Mouse (Mus musculus) heart, embryonic 16.5 days (tissue): Measurements from ENCODE around the gene Slc6a13. TPM values are rescaled to one million over a fixed set of nuclear protein-coding genes. Genes with fewer than 3 reads are reported as not detected.

ENCODE experiments used
- ATAC-seq: fragments of 200-750 bp; cut with Nextera tagmentation; replicated peaks from 2 replicates; pipeline ENCODE4 v1.8.0; 2017; ENCODE audit warnings: moderate number of reproducible peaks; ENCODE audit not compliant: insufficient read depth, low FRiP score; ENCODE audit errors: extremely low read depth
- H3K27ac ChIP-seq: fragments of 300-500 bp; sonication (generic); 2 replicates; pipeline ENCODE4 v1.5.1; 2014; ENCODE audit warnings: mild to moderate bottlenecking, low read length, control low read depth, moderate library complexity
- H3K27me3 ChIP-seq: fragments of 300-500 bp; sonication (generic); 2 replicates; pipeline ENCODE4 v1.6.1; 2014; ENCODE audit warnings: low read length, mixed read lengths; ENCODE audit not compliant: control insufficient read depth, insufficient read depth
- H3K36me3 ChIP-seq: fragments of 300-500 bp; sonication (generic); 2 replicates; pipeline ENCODE4 v1.6.1; 2014; ENCODE audit not compliant: control insufficient read depth, insufficient read depth
- H3K4me1 ChIP-seq: fragments of 300-500 bp; sonication (generic); 2 replicates; pipeline ENCODE4 v1.6.1; 2014; ENCODE audit warnings: low read length, mixed read lengths; ENCODE audit not compliant: control insufficient read depth, insufficient read depth
- H3K4me2 ChIP-seq: fragments of 300-500 bp; sonication (generic); 2 replicates; pipeline ENCODE4 v1.6.1; 2014; ENCODE audit warnings: low read depth, mild to moderate bottlenecking, control low read depth, low read length
- H3K4me3 ChIP-seq: fragments of 300-500 bp; sonication (generic); 2 replicates; pipeline ENCODE4 v1.5.1; 2014; ENCODE audit warnings: mild to moderate bottlenecking, control low read depth, low read length
- H3K9ac ChIP-seq: fragments of 300-500 bp; sonication (generic); 2 replicates; pipeline ENCODE4 v1.6.1; 2014; ENCODE audit warnings: low read length, control low read depth
- H3K9me3 ChIP-seq: fragments of 300-500 bp; sonication (generic); replicated peaks from 2 replicates; pipeline ENCODE4 v1.6.1; 2016; ENCODE audit warnings: low read length; ENCODE audit not compliant: control insufficient read depth
- WGBS: fragments of 180-500 bp; shearing (Covaris S2); extraction: QIAGEN DNeasy Blood & Tissue Kit; methylation state at CpG from one replicate; pipeline ENCODE4 v1.1.7; 2014; 5-methylcytosine and 5-hydroxymethylcytosine counted together
- polyA plus RNA-seq: library from polyadenylated mRNA; unstranded; fragments of >200 nt; fragmentation: Nextera tagmentation; extraction: Ambion mirVana; gene quantifications from 2 replicates; pipeline ENCODE4 v1.2.1, GENCODE M21; 2015

Slc6a13 gene
- polyA plus RNA-seq, 1 experiment from 2014 or later = 5.4 TPM

GRCm38 (mm10) chr6:121319099-121319498, 19.1 kb downstream of the Slc6a13 start:
- no peak overlapping the region for H3K4me2 ChIP-seq
- WGBS = 56% methylated on average over 6 of the region's 6 CpGs
- no peak overlapping the region for H3K9ac ChIP-seq
- H3K9me3 ChIP-seq = no peaks in the 10 kb centered on the region
- no peak overlapping the region for H3K27ac ChIP-seq
- H3K4me3 ChIP-seq = no peak overlapping the region
- ATAC-seq = no peak
- H3K27me3 ChIP-seq = no peaks in the 10 kb centered on the region
- H3K36me3 ChIP-seq = no peaks in the 10 kb centered on the region
- no peaks in the 10 kb centered on the region for H3K4me1 ChIP-seq

DNA sequence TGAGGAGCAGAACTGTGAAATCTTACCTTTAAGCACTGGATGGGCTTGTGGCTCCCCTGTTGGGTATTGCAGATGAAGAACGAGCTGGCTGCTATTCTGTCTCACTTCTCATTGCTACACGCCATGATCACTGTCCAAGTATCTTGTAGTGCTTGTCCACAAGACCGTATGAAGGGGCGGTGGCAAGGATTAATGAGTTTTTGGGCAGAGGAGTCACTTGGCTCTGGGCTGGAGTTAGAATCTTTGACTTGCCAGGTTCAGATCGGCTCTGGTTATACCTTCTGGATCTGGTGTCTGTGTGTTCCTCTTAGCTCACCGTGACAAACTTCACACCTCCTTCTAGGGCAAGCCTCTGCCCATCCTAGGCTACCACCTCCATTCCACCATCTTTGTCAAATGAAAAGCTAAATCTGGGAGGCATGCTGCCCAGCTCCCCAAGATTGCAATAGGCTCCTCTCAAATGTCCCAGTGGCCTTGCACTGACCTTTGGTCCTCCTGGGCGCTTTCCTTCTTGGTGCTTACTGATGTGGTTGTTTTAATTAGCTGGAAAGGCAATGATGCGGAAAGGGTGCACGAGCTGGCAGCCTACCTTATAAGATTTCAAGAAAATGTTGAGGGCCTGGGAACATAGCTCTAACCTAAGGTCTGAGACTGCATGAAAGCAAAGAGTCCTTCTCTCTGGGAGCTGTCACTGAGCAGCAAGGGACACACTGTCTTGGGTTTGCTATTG, 22.5 kb downstream of the Slc6a13 start:
- ATAC-seq = no peak
- WGBS = 84% methylated on average over 9 of the region's 9 CpGs
- H3K36me3 ChIP-seq = no peaks in the 10 kb centered on the region

GRCm38 (mm10) chr6:121325298-121325697, 25.3 kb downstream of the Slc6a13 start:
- Histone ChIP-seq H3K4me1 (peaks cover 15% of the 10 kb centered on the region), H3K27me3 (no peaks in the 10 kb centered on the region), H3K36me3 (no peaks in the 10 kb centered on the region), H3K27ac (no peak overlapping the region), H3K9ac (no peak overlapping the region), H3K4me3 (no peak overlapping the region), H3K4me2 (no peak overlapping the region), H3K9me3 (no peaks in the 10 kb centered on the region)
- WGBS = 81% methylated on average over 3 of the region's 3 CpGs
- no peak for ATAC-seq

More for the DNA sequence above, 22.5 kb downstream of the Slc6a13 start:
- Histone ChIP-seq H3K9ac (no peak overlapping the region), H3K4me1 (peaks cover 11% of the 10 kb centered on the region), H3K9me3 (no peaks in the 10 kb centered on the region), H3K4me2 (no peak overlapping the region), H3K27me3 (no peaks in the 10 kb centered on the region), H3K27ac (no peak overlapping the region), H3K4me3 (no peak overlapping the region)

GRCm38 (mm10) chr6:121325740-121326139, 25.7 kb downstream of the Slc6a13 start:
- WGBS = 73% methylated on average over 9 of the region's 9 CpGs
- Histone ChIP-seq H3K9me3 (no peaks in the 10 kb centered on the region), H3K4me1 (peaks cover 15% of the 10 kb centered on the region), H3K27me3 (no peaks in the 10 kb centered on the region), H3K36me3 (no peaks in the 10 kb centered on the region), H3K9ac (no peak overlapping the region), H3K4me3 (no peak overlapping the region), H3K27ac (no peak overlapping the region), H3K4me2 (no peak overlapping the region)
- no peak for ATAC-seq

- WGBS = 40% methylated on average over 10 of the region's 10 CpGs
- peak; percentile 56; the same call in 1 of the 2 replicates for ATAC-seq
- no peaks in the 10 kb centered on the region for H3K36me3 ChIP-seq
- no peaks in the 10 kb centered on the region for H3K9me3 ChIP-seq
- no peaks in the 10 kb centered on the region for H3K27me3 ChIP-seq
- H3K27ac ChIP-seq = no peak overlapping the region
- peaks cover 15% of the 10 kb centered on the region for H3K4me1 ChIP-seq
- H3K9ac ChIP-seq = 0 out of 2 replicates have a peak overlapping the region, but pooled peaks have one; percentile 42
- no peak overlapping the region for H3K4me2 ChIP-seq
- no peak overlapping the region for H3K4me3 ChIP-seq
Observed at GRCm38 (mm10) chr6:121326486-121327069, 26.6 kb downstream of the Slc6a13 start.

- H3K4me3 ChIP-seq = no peak overlapping the region
- peaks cover 15% of the 10 kb centered on the region for H3K4me1 ChIP-seq
- no peak overlapping the region for H3K27ac ChIP-seq
- no peak overlapping the region for H3K9ac ChIP-seq
- H3K9me3 ChIP-seq = no peaks in the 10 kb centered on the region
- 60% methylated on average over 9 of the region's 9 CpGs for WGBS
- ATAC-seq = no peak
- H3K27me3 ChIP-seq = no peaks in the 10 kb centered on the region
- no peak overlapping the region for H3K4me2 ChIP-seq
- no peaks in the 10 kb centered on the region for H3K36me3 ChIP-seq
Observed at GRCm38 (mm10) chr6:121328417-121328884, 28.4 kb downstream of the Slc6a13 start.

DNA sequence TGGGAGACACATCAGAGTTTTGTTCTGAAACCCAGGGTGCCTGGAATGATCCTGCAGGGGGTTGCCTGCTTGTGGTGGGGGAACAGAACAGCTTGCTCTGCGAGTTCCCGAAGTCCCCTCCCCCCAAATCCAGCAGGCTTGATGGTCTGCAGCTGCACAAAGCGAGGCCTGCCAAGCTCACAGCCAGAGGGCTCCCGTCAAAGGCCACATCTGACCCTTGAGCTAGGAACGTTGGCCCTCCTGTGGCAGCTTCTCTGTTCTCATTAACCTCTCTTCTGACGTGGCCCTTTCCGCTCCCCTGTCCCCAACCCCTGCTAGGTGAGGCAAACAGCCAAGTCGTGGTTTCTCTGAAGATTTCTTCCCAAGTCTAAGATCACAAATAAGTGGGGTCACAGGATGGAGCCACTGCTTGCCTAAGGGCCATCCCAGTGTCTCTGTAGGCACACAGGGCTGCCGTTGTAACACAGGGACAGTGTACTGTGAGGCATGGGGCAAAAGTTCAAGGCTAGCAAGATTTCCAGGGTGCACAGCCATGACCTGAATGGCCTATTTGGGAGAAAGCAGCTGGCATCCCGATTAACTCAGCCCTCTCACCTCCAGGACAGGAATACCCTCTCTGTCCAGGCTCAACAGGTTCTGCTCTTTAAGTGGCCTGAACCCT, 30.0 kb downstream of the Slc6a13 start:
- H3K4me3 ChIP-seq = no peak overlapping the region
- WGBS = 23% methylated on average over 10 of the region's 10 CpGs
- peaks cover 15% of the 10 kb centered on the region for H3K4me1 ChIP-seq
- H3K9me3 ChIP-seq = no peaks in the 10 kb centered on the region
- no peak; the same call in 1 of the 2 replicates for ATAC-seq
- no peak overlapping the region for H3K27ac ChIP-seq
- H3K4me2 ChIP-seq = no peak overlapping the region
- no peaks in the 10 kb centered on the region for H3K36me3 ChIP-seq
- H3K27me3 ChIP-seq = no peaks in the 10 kb centered on the region
- H3K9ac ChIP-seq = no peak overlapping the region

DNA sequence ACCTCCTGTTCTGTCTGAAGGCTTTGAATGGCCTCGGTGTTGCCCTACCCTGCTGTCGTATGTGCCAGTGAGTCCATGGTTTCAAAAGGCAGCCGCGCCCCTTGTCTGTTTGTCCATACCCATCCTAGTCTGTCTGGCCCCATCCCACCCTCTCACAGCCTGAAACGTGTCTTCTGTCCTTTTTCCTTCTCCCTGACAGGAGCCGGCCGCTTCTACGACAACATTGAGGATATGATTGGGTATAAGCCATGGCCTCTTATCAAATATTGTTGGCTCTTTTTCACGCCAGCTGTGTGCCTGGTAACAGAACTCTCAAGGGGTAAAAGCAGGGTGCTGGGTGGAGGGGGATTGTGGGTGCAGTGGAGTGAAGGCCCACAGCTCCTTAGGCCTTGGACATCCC, 35.8 kb downstream of the Slc6a13 start:
- H3K27ac ChIP-seq = no peak overlapping the region
- WGBS = 87% methylated on average over 9 of the region's 9 CpGs
- H3K4me1 ChIP-seq = no peaks in the 10 kb centered on the region
- no peaks in the 10 kb centered on the region for H3K9me3 ChIP-seq
- H3K4me2 ChIP-seq = no peak overlapping the region
- no peaks in the 10 kb centered on the region for H3K36me3 ChIP-seq
- H3K4me3 ChIP-seq = no peak overlapping the region
- H3K9ac ChIP-seq = no peak overlapping the region
- ATAC-seq = no peak
- no peaks in the 10 kb centered on the region for H3K27me3 ChIP-seq

DNA sequence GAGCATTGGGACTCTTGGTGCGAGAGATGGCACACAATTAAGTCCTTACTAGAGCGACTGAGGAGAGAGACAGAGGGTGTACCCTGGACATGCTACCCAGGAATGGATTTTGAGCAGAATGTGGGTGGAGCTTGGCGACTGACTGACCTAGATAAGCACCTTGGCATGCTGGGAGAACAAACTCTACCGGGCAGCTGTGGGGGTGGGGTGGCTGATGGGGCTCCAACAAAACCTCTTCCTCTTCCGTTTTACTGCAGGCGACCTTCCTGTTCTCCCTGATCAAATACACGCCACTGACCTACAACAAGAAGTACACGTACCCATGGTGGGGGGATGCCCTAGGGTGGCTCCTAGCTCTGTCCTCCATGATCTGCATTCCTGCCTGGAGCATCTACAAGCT, 36.5 kb downstream of the Slc6a13 start:
- H3K27me3 ChIP-seq = no peaks in the 10 kb centered on the region
- H3K36me3 ChIP-seq = no peaks in the 10 kb centered on the region
- 43% methylated on average over 8 of the region's 8 CpGs for WGBS
- H3K27ac ChIP-seq = no peak overlapping the region
- no peak overlapping the region for H3K4me3 ChIP-seq
- no peak overlapping the region for H3K9ac ChIP-seq
- no peak overlapping the region for H3K4me2 ChIP-seq
- H3K9me3 ChIP-seq = no peaks in the 10 kb centered on the region
- ATAC-seq = no peak; the same call in 1 of the 2 replicates
- no peaks in the 10 kb centered on the region for H3K4me1 ChIP-seq
